Mouse (Mus musculus): ENCODE results near the gene Cers6. TPM values are rescaled to one million over a fixed set of nuclear protein-coding genes. Genes with fewer than 3 reads are reported as not detected.

Cers6 gene
- polyA plus RNA-seq (2016; fragmentation: Nextera tagmentation; extraction: Ambion mirVana) = 18.7 and 21.5 TPM in 2 replicates

DNA sequence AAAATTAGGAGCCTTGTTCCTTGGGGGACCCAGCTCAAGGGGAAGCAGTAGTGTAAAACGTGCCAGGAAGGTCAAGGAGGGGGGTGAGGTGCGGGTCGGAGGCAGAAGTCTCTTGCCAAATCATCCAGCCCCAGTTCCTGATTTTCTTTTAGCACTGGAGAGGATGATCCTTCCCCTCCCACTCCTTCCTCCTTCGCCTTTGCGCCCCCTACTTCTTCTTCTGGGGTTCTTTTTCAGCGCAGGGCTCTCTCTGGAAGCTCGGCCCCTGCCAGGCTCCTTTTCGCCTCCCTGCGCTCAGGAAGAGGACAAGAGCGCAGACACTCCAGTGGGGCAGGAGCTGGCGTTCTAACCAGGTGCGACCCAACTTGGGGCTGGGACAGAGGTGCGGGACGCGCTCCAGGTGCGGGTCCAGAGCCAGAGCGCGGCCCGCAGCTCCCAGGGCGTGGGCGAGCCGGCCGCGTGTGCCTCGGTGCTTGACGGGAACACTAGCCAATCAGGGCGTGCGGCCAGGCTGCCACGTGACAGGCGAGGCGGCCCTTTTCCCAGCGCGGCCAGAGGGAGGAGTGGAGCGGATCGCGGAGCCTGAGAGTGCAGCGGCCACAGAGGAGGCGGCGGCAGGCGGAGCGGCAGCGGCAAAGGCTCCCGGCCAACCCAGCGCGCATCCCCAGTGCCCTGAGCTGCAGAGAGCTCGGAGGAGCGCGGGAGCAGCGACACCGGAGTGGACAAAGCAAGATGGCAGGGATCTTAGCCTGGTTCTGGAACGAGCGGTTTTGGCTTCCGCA lies at the start of gene Cers6:
Gene Cers6, plus strand, starts transcription at position 538 of the 782 bp plus-strand sequence.
- WGBS = under 1% methylated on average over 53 of the region's 53 CpGs
- peaks cover 13% of the 10 kb centered on the region for H3K27me3 ChIP-seq (ENCODE audit: low read depth, poor library complexity, severe bottlenecking)
- no peaks in the 10 kb centered on the region for H3K9me3 ChIP-seq (replicated peaks)
- peak within 1 kb of the TSS; percentile 90 for H3K27ac ChIP-seq (replicated peaks)
- no peaks in the 10 kb centered on the region for H3K36me3 ChIP-seq
- H3K4me3 ChIP-seq = peak within 1 kb of the TSS; percentile 76
- peak; percentile 96 for DNase-seq (ENCODE audit: low spot score)
- H3K4me1 ChIP-seq = peaks cover 28% of the 10 kb centered on the region

GRCm38 (mm10) chr2:68814409-68814808 lies 46.8 kb upstream of the Cers6 start:
- Histone ChIP-seq H3K4me1 (peaks cover 8% of the 10 kb centered on the region; the same call in 1 of the 2 replicates), H3K27ac (replicated peaks) (no peak overlapping the region), H3K27me3 (ENCODE audit: low read depth, poor library complexity, severe bottlenecking) (no peaks in the 10 kb centered on the region), H3K4me3 (no peak overlapping the region), H3K9me3 (replicated peaks) (no peaks in the 10 kb centered on the region), H3K36me3 (no peaks in the 10 kb centered on the region)
- 63% methylated on average over 2 of the region's 2 CpGs for WGBS
- DNase-seq (ENCODE audit: low spot score) = no peak

GRCm38 (mm10) chr2:68819040-68819439 lies 42.2 kb upstream of the Cers6 start:
- 79% methylated on average over 4 of the region's 4 CpGs for WGBS
- Histone ChIP-seq H3K4me1 (peaks cover 14% of the 10 kb centered on the region), H3K36me3 (no peaks in the 10 kb centered on the region), H3K9me3 (replicated peaks) (no peaks in the 10 kb centered on the region), H3K27me3 (ENCODE audit: low read depth, poor library complexity, severe bottlenecking) (no peaks in the 10 kb centered on the region), H3K27ac (replicated peaks) (no peak overlapping the region), H3K4me3 (no peak overlapping the region)
- DNase-seq (ENCODE audit: low spot score) = no peak

GRCm38 (mm10) chr2:68822152-68822887 lies 38.9 kb upstream of the Cers6 start:
- no peak overlapping the region for H3K4me3 ChIP-seq
- no peak overlapping the region for H3K27ac ChIP-seq (replicated peaks)
- no peak for DNase-seq (ENCODE audit: low spot score)
- H3K4me1 ChIP-seq = peaks cover 14% of the 10 kb centered on the region
- no peaks in the 10 kb centered on the region for H3K9me3 ChIP-seq (replicated peaks)
- H3K36me3 ChIP-seq = no peaks in the 10 kb centered on the region
- no peaks in the 10 kb centered on the region for H3K27me3 ChIP-seq (ENCODE audit: low read depth, poor library complexity, severe bottlenecking)
- WGBS = 78% methylated on average over 4 of the region's 4 CpGs

GRCm38 (mm10) chr2:68825326-68826020 lies 35.8 kb upstream of the Cers6 start:
- Histone ChIP-seq H3K27me3 (ENCODE audit: low read depth, poor library complexity, severe bottlenecking) (no peaks in the 10 kb centered on the region), H3K36me3 (no peaks in the 10 kb centered on the region), H3K4me3 (no peak overlapping the region), H3K9me3 (replicated peaks) (no peaks in the 10 kb centered on the region), H3K4me1 (peaks cover 6% of the 10 kb centered on the region), H3K27ac (replicated peaks) (no peak overlapping the region)
- WGBS = 69% methylated on average over 7 of the region's 7 CpGs
- no peak for DNase-seq (ENCODE audit: low spot score)

GRCm38 (mm10) chr2:68843330-68843729 lies 17.9 kb upstream of the Cers6 start:
- Histone ChIP-seq H3K36me3 (no peaks in the 10 kb centered on the region), H3K27me3 (ENCODE audit: low read depth, poor library complexity, severe bottlenecking) (no peaks in the 10 kb centered on the region), H3K4me3 (no peak overlapping the region), H3K4me1 (no peaks in the 10 kb centered on the region), H3K27ac (replicated peaks) (no peak overlapping the region), H3K9me3 (replicated peaks) (no peaks in the 10 kb centered on the region)
- WGBS = 91% methylated on average over 5 of the region's 5 CpGs
- no peak for DNase-seq (ENCODE audit: low spot score)

DNA sequence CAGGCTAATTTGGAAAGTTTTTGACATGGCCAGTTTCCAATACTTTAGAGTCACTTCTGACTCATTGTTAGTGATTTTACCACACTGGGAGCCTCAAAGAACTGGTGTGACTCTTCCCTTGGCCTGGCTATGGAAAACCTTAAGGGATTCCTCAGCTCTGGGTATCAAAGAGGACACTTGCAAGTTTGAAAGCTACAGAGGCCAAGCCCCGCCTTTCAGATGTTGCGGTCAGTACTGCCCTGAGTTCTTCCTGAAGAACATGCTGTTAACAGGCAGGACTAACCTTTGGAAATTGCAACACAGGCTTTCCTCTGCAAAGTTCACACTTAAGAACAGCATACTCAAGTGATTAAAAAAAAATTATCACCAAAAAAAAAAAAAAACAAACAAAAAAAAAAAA lies 16.7 kb upstream of the Cers6 start:
- H3K9me3 ChIP-seq (replicated peaks) = no peaks in the 10 kb centered on the region
- no peaks in the 10 kb centered on the region for H3K36me3 ChIP-seq
- no peaks in the 10 kb centered on the region for H3K27me3 ChIP-seq (ENCODE audit: low read depth, poor library complexity, severe bottlenecking)
- no peak overlapping the region for H3K4me3 ChIP-seq
- no peak overlapping the region for H3K27ac ChIP-seq (replicated peaks)
- no peaks in the 10 kb centered on the region for H3K4me1 ChIP-seq
- no peak for DNase-seq (ENCODE audit: low spot score)
- 93% methylated on average over 2 of the region's 2 CpGs for WGBS

- Histone ChIP-seq H3K27ac (replicated peaks) (no peak overlapping the region), H3K27me3 (ENCODE audit: low read depth, poor library complexity, severe bottlenecking) (no peaks in the 10 kb centered on the region), H3K4me3 (no peak overlapping the region), H3K9me3 (replicated peaks) (no peaks in the 10 kb centered on the region), H3K36me3 (no peaks in the 10 kb centered on the region), H3K4me1 (no peaks in the 10 kb centered on the region)
- WGBS = 88% methylated on average over 13 of the region's 13 CpGs
- DNase-seq (ENCODE audit: low spot score) = no peak
Observed at GRCm38 (mm10) chr2:68845002-68845740, 16.1 kb upstream of the Cers6 start.

DNA sequence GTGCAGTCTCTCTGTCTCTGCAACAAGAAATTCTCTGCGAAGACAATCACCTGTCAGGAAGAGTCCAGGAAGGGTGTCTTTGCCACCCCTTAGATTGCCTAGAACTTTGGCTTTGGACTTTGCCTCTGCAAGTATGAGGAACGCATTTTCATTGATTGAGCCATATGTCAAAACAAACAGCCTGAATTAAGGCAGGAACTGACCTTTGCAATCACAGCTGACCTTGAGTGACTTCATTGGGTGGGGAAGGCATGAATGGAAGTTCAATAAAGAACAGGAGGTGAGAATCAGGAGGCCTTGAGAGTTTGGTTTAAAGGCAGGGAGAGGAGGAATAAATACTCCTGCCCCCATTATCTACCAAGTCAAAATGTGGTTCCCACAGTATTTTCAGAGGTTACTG lies 850 bp upstream of the Cers6 start:
- WGBS = 68% methylated on average over 2 of the region's 2 CpGs

GRCm38 (mm10) chr2:68861721-68862463 lies 651 bp downstream of the Cers6 start:
- Histone ChIP-seq H3K9me3 (replicated peaks) (no peaks in the 10 kb centered on the region), H3K27ac (replicated peaks) (peak overlapping the region; percentile 90), H3K4me1 (peaks cover 31% of the 10 kb centered on the region), H3K36me3 (no peaks in the 10 kb centered on the region), H3K4me3 (peak overlapping the region; percentile 76), H3K27me3 (ENCODE audit: low read depth, poor library complexity, severe bottlenecking) (peaks cover 13% of the 10 kb centered on the region)
- peak; percentile 72 for DNase-seq (ENCODE audit: low spot score)
- under 1% methylated on average over 63 of the region's 64 CpGs for WGBS

More for the DNA sequence above, 850 bp upstream of the Cers6 start:
- Histone ChIP-seq H3K36me3 (no peaks in the 10 kb centered on the region), H3K4me3 (peak overlapping the region; percentile 76; the same call in 1 of the 2 replicates), H3K27me3 (ENCODE audit: low read depth, poor library complexity, severe bottlenecking) (peaks cover 13% of the 10 kb centered on the region), H3K4me1 (peaks cover 28% of the 10 kb centered on the region), H3K9me3 (replicated peaks) (no peaks in the 10 kb centered on the region), H3K27ac (replicated peaks) (no peak overlapping the region)
- no peak for DNase-seq (ENCODE audit: low spot score)

DNA sequence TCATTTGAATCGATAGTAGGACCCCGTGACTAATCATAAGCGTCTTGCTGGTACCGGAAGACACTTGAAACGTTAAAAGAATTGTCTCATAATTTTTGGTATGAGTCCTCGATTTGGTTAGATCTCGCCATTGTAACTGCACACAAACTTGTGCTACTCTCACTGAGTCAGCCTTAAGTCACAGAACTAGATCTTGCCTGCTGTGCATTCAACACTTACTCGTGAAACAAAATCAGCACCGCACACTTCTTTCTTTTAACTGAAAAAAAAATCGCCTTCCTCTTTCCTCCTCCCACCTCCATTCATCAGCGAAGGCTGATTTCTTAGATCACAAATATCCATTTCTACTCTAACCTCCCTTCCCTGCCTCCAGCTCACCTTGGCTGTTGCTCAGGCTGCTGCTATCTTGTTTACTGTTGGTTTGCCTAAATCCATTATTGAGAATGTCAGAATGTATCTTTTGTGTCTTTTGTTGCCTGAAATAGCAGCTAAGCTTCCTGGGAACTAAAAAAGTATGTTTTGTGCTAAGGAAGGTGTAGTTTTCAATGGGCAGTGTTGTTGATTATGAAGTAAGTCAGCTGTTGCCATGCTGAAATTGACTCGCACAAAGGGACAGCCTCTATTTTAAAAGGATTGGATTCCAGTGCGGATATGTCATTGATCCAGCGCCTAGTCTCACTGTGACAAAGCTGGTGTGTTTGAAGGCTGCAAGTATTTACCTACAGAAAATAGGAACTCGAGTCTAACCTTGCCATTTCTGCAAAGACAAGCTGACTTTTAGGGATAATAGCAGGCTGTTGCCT lies 1.4 kb downstream of the Cers6 start:
- no peaks in the 10 kb centered on the region for H3K9me3 ChIP-seq (replicated peaks)
- peak overlapping the region; percentile 90 for H3K27ac ChIP-seq (replicated peaks)
- peaks cover 13% of the 10 kb centered on the region for H3K27me3 ChIP-seq (ENCODE audit: low read depth, poor library complexity, severe bottlenecking)
- no peaks in the 10 kb centered on the region for H3K36me3 ChIP-seq
- WGBS = 4% methylated on average over 15 of the region's 15 CpGs
- DNase-seq (ENCODE audit: low spot score) = no peak
- peak overlapping the region; percentile 76 for H3K4me3 ChIP-seq
- H3K4me1 ChIP-seq = peaks cover 31% of the 10 kb centered on the region

Data from midbrain, embryonic 10.5 days (tissue).